Mouse (Mus musculus): Measurements from ENCODE around the gene Gm9780. TPM values are rescaled to one million over a fixed set of nuclear protein-coding genes. Genes with fewer than 3 reads are reported as not detected.
"Not testable (repeated sequence)": the region's sequence is repeated elsewhere in the genome, so short reads cannot be mapped to it uniquely, and the experiment has no call there.

Gene Gm9780
- polyA plus RNA-seq, 1 experiment: 4.1 TPM

- H3K4me1 ChIP-seq (ENCODE audit: control insufficient read depth, insufficient read depth, low read length); H3K9me3 ChIP-seq (replicated peaks; ENCODE audit: control insufficient read depth, insufficient read depth, low read length, poor library complexity, severe bottlenecking); H3K36me3 ChIP-seq (ENCODE audit: control insufficient read depth, insufficient read depth, low read length, poor library complexity, severe bottlenecking); H3K27me3 ChIP-seq (ENCODE audit: control insufficient read depth, insufficient read depth, low read length, poor library complexity, severe bottlenecking); H3K9ac ChIP-seq (ENCODE audit: low read depth, poor library complexity, severe bottlenecking): not testable (repeated sequence)
- peak overlapping the region; percentile 37; the same call in 1 of the 2 replicates for H3K4me3 ChIP-seq (ENCODE audit: low read depth, low read length)
- peak overlapping the region; percentile 61 for H3K27ac ChIP-seq (ENCODE audit: insufficient read depth, low read length)
Observed at GRCm38 (mm10) chr14:25979242-25979941, 63.1 kb downstream of the Gm9780 start.

- H3K9ac ChIP-seq (ENCODE audit: low read depth, poor library complexity, severe bottlenecking); H3K4me1 ChIP-seq (ENCODE audit: control insufficient read depth, insufficient read depth, low read length); H3K36me3 ChIP-seq (ENCODE audit: control insufficient read depth, insufficient read depth, low read length, poor library complexity, severe bottlenecking); H3K27me3 ChIP-seq (ENCODE audit: control insufficient read depth, insufficient read depth, low read length, poor library complexity, severe bottlenecking); H3K9me3 ChIP-seq (replicated peaks; ENCODE audit: control insufficient read depth, insufficient read depth, low read length, poor library complexity, severe bottlenecking): not testable (repeated sequence)
- H3K4me3 ChIP-seq (ENCODE audit: low read depth, low read length): peak within 1 kb of the TSS; percentile 37; the same call in 1 of the 2 replicates
- H3K27ac ChIP-seq (ENCODE audit: insufficient read depth, low read length): peak within 1 kb of the TSS; percentile 61
Observed at GRCm38 (mm10) chr14:25978371-25979241, 63.9 kb downstream of the Gm9780 start, which contains the start of gene Duxbl1. Duxbl1 (plus strand) TSS chr14:25978577.

Other genes with a start within 250 kb of the Gm9780 start
- gene Anxa11, start 200.6 kb downstream of the Gm9780 start, polyA plus RNA-seq (2011; ENCODE audit: insufficient read depth, insufficient read length, low read depth, missing spikeins): 106 and 109 TPM in 2 replicates
- gene Plac9a, start 139.6 kb downstream of the Gm9780 start, polyA plus RNA-seq (2011; ENCODE audit: insufficient read depth, insufficient read length, low read depth, missing spikeins): 13.9 and 17.1 TPM in 2 replicates
- gene Tmem254a, start 115.0 kb downstream of the Gm9780 start, polyA plus RNA-seq (2011; ENCODE audit: insufficient read depth, insufficient read length, low read depth, missing spikeins): 9.0 and 12.3 TPM in 2 replicates
- 3.1 TPM in 1 of 2 replicates, not detected in the other for gene Cphx1, start 104.4 kb downstream of the Gm9780 start, polyA plus RNA-seq (2011; ENCODE audit: insufficient read depth, insufficient read length, low read depth, missing spikeins)
- gene Duxbl1, start 64.1 kb downstream of the Gm9780 start, polyA plus RNA-seq (2011; ENCODE audit: insufficient read depth, insufficient read length, low read depth, missing spikeins): 11.3 and 14.7 TPM in 2 replicates
- gene Tmem254c, start 24.6 kb upstream of the Gm9780 start, polyA plus RNA-seq (2011; ENCODE audit: insufficient read depth, insufficient read length, low read depth, missing spikeins): 6.7 and 16.3 TPM in 2 replicates
- not detected in 2 replicates for gene Cphx2, start 38.8 kb upstream of the Gm9780 start, polyA plus RNA-seq (2011; ENCODE audit: insufficient read depth, insufficient read length, low read depth, missing spikeins)
- 3.9 and 4.3 TPM in 2 replicates for gene Cphx3, start 39.6 kb upstream of the Gm9780 start, polyA plus RNA-seq (2011; ENCODE audit: insufficient read depth, insufficient read length, low read depth, missing spikeins)
- gene Duxbl2, start 75.6 kb upstream of the Gm9780 start, polyA plus RNA-seq (2011; ENCODE audit: insufficient read depth, insufficient read length, low read depth, missing spikeins): 11.2 and 35.4 TPM in 2 replicates
- gene Plac9b, start 139.8 kb upstream of the Gm9780 start, polyA plus RNA-seq (2011; ENCODE audit: insufficient read depth, insufficient read length, low read depth, missing spikeins): 31.5 and 34.2 TPM in 2 replicates
- gene Tmem254b, start 164.3 kb upstream of the Gm9780 start, polyA plus RNA-seq (2011; ENCODE audit: insufficient read depth, insufficient read length, low read depth, missing spikeins): 158 TPM in 2 replicates
- gene Duxbl3, start 215.3 kb upstream of the Gm9780 start, polyA plus RNA-seq (2011; ENCODE audit: insufficient read depth, insufficient read length, low read depth, missing spikeins): 8.8 and 30.9 TPM in 2 replicates